Mouse (Mus musculus) CH12.LX (cell line): Measurements from ENCODE around the gene Tmc7. TPM values are rescaled to one million over a fixed set of nuclear protein-coding genes. Genes with fewer than 3 reads are reported as not detected.
A peak's percentile ranks its signal among the peaks of the same experiment; 100 is the strongest.

ENCODE experiments used
- DNase-seq: peaks from one replicate; pipeline ENCODE4 v3.0.0-alpha.2; 2013; ENCODE audit errors: extremely low read depth
- H3K27ac ChIP-seq: 2 replicates; pipeline ENCODE4 v1.5.1; 2012; ENCODE audit warnings: low read depth, mild to moderate bottlenecking, control low read depth, moderate library complexity; ENCODE audit not compliant: insufficient read depth
- H3K27me3 ChIP-seq: replicated peaks from 2 replicates; pipeline ENCODE3; 2012; ENCODE audit warnings: inconsistent platforms
- H3K36me3 ChIP-seq, 2 experiments: replicated peaks in 1 of 2; 2 replicates each; pipeline versions ENCODE3 to v1.6.1; 2012; ENCODE audit warnings: inconsistent platforms in 1 of 2, low read length in 1 of 2, mild to moderate bottlenecking in 1 of 2, mixed read lengths in 1 of 2, moderate library complexity in 1 of 2; ENCODE audit not compliant: control insufficient read depth in 1 of 2, insufficient read depth in 1 of 2
- H3K4me1 ChIP-seq, 2 experiments: 2 replicates each; pipeline ENCODE4 v1.6.1; 2012; ENCODE audit warnings: inconsistent platforms in 1 of 2, moderate library complexity in 1 of 2; ENCODE audit not compliant: insufficient read depth in 2 of 2, control insufficient read depth in 1 of 2
- H3K4me2 ChIP-seq: 2 replicates; pipeline ENCODE4 v1.6.1; 2012; ENCODE audit warnings: low read depth, mild to moderate bottlenecking, control low read depth; ENCODE audit not compliant: poor library complexity, insufficient read depth, severe bottlenecking
- H3K4me3 ChIP-seq, 3 experiments: fragments of 150-350 bp in 1 of 3; sonication (generic) in 1 of 3; replicated peaks in 1 of 3; 2 replicates each; pipeline versions ENCODE3 to v1.5.1; 2011 to 2012; ENCODE audit warnings: low read depth in 2 of 3, low read length in 2 of 3, mild to moderate bottlenecking in 2 of 3, moderate library complexity in 2 of 3, control low read depth in 1 of 3, improper control_type of control experiment in 1 of 3, inconsistent platforms in 1 of 3, mixed read lengths in 1 of 3; ENCODE audit not compliant: poor library complexity in 1 of 3
- H3K79me2 ChIP-seq: replicated peaks from 2 replicates; pipeline ENCODE4 v1.6.1; 2012; ENCODE audit warnings: mild to moderate bottlenecking, moderate library complexity; ENCODE audit not compliant: control insufficient read depth, poor library complexity, insufficient read depth, severe bottlenecking; ENCODE audit errors: extremely low read depth
- H3K9ac ChIP-seq: 2 replicates; pipeline ENCODE4 v1.6.1; 2012; ENCODE audit warnings: low read depth, mild to moderate bottlenecking, control low read depth, moderate library complexity; ENCODE audit not compliant: insufficient read depth
- H3K9me3 ChIP-seq: replicated peaks from 2 replicates; pipeline ENCODE3; 2012; ENCODE audit warnings: low read length, inconsistent platforms, mixed read lengths
- CTCF ChIP-seq, 2 experiments: IDR thresholded peaks in 1 of 2; conservative IDR thresholded peaks in 1 of 2; 2 replicates each; pipeline ENCODE4 v1.5.1; 2011 to 2012; ENCODE audit warnings: low read depth in 2 of 2, low read length in 2 of 2, improper control_type of control experiment in 1 of 2, inconsistent platforms in 1 of 2, mild to moderate bottlenecking in 1 of 2, moderate library complexity in 1 of 2
- ELF1 ChIP-seq: IDR thresholded peaks from 2 replicates; pipeline ENCODE4 v1.6.1; 2014; ENCODE audit warnings: low read depth, mild to moderate bottlenecking, inconsistent platforms, low read length, improper control_type of control experiment
- HCFC1 ChIP-seq: IDR thresholded peaks from 2 replicates; pipeline ENCODE4 v1.6.1; 2012; ENCODE audit warnings: low read depth, mild to moderate bottlenecking, inconsistent platforms, low read length, improper control_type of control experiment
- MAFK ChIP-seq: IDR thresholded peaks from 2 replicates; pipeline ENCODE4 v1.6.1; 2011; ENCODE audit warnings: low read length, improper control_type of control experiment; ENCODE audit not compliant: insufficient replicate concordance
- SMC3 ChIP-seq: IDR thresholded peaks from 2 replicates; pipeline ENCODE4 v1.6.1; 2011; ENCODE audit warnings: low read depth, low read length, improper control_type of control experiment
- UBTF ChIP-seq: IDR thresholded peaks from 2 replicates; pipeline ENCODE4 v1.6.1; 2012; ENCODE audit warnings: low read depth, mild to moderate bottlenecking, inconsistent platforms, low read length, improper control_type of control experiment, moderate library complexity
- USF1 ChIP-seq: IDR thresholded peaks from 2 replicates; pipeline ENCODE4 v1.6.1; 2014; ENCODE audit warnings: low read depth, mild to moderate bottlenecking, inconsistent platforms, low read length, improper control_type of control experiment
- ZC3H11A ChIP-seq: IDR thresholded peaks from 2 replicates; pipeline ENCODE4 v1.6.1; 2012; ENCODE audit warnings: low read depth, mild to moderate bottlenecking, inconsistent platforms, low read length, improper control_type of control experiment
- dilution Hi-C: fragments of 300-500 bp; cut with MboI; formaldehyde crosslinking; loops from 2 replicates; pipeline ENCODE4 v1.14.3; 2020; ENCODE audit warnings: low sequenced_read_pairs; ENCODE audit not compliant: extremely low pct_unique_long_range_greater_than_20kb, extremely low pct_ligation_motif_present
- in situ Hi-C: fragments of 300-500 bp; cut with MboI; formaldehyde crosslinking; loops from 3 replicates; pipeline ENCODE4 v1.14.3; 2019; ENCODE audit warnings: low sequenced_read_pairs, low pct_ligation_motif_present, low pct_unique_long_range_greater_than_20kb, mixed read lengths
- polyA plus RNA-seq: library from polyadenylated mRNA; unstranded; fragments of >175 nt; gene quantifications from 2 replicates; pipeline ENCODE4 v1.2.1, GENCODE M21; 2012; ENCODE audit warnings: low read depth; ENCODE audit not compliant: insufficient read length
- total RNA-seq, 2 experiments: library from RNA; depleted of rRNA; stranded (reverse); fragments of 300-350 nt in 1 of 2; fragments of >200 nt in 1 of 2; gene quantifications; 2 replicates each; pipeline ENCODE4 v1.2.3; 2012 to 2014

Tmc7 gene
- total and polyA plus RNA-seq, 3 experiments = 0.13 TPM; not detected in 2

DNA sequence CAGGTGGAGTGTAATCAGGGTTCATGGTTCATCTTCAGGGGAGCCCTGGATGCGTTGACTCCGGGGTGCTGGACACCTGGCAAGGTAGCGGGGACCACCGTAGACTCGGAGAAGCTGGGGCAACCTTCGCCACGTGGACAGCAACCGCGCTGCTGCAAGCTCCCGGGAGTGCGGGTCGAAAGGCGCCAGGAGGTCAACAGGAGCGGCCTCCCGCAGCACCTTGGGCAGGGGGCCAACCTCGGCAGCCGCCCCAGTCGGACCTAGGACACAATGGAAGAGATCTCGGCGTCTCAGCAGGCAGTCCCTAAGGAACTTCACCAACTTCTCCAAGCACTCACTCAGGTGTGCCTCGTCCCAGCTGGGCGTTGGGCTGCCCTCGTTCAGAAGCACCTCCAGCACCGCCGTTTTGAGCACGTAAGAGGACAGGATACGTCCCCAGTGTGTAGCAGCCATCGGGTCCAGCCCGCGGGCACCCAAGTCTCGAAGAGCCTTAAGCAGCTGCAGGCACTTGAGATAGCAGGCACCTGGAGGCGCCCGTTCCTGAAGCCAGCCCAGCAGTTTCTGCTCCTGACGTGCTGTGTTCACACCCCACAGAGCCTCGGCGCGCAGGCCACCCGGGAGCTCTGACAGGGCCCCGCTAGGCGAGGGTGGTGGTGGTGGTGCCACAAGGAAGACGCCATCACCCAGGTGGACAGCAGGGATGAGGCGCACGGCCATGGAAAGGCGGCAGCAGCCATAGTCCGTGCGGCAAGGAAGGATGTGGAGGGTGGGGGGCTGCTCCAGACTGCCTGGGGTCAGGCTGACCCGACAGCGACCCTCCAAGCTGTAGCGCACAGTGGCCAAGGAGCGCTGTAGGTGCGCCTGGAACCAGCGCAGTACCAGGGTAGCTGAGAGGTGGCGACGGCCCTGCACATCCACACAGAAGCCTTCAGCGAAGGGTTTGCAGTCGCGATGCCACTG is 94.5 kb downstream of the Tmc7 start:
- no peaks in the 10 kb centered on the region for H3K27me3 ChIP-seq
- TF ChIP-seq HCFC1 = no peak
- no peak overlapping the region for H3K9ac ChIP-seq
- no peaks in the 10 kb centered on the region for H3K36me3 ChIP-seq
- DNase-seq = no peak
- dilution Hi-C loops (no loop called here), in situ Hi-C loops (no loop called here)
- peaks cover 4% of the 10 kb centered on the region for H3K9me3 ChIP-seq
- H3K27ac ChIP-seq = no peak overlapping the region
- no peaks in the 10 kb centered on the region for H3K4me1 ChIP-seq
- no peak overlapping the region for H3K4me2 ChIP-seq
- no peaks in the 10 kb centered on the region for H3K79me2 ChIP-seq
- no peak overlapping the region for H3K4me3 ChIP-seq

DNA sequence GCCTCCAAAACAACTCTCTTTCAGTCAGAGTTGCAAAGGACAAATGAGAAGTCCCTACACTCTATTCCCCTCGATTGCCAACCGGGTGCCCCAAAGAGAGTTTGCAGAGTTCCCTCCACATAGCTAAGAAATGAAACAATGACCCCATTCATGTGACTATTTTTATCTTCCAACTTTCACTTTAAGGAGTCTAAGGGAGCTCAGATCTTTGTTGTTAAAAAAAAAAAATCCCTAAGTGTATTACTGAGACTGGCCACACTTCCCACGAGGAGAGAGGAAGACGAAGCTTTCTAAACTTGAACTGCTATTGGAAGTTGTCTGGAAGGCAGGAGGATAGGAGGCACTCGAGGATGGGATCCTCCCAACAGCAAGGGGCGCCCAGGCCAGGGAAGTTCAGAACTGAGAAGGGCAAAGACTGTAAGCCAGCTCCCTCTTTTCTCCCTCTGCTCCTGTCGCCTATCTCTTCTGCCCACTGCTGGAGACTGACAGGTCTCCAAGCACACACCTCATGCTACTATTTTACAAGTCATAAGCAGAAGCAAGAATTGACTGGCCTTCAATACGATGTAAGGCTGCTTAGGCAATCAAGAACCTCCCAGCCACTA is 96.4 kb downstream of the Tmc7 start:
- peak in 1 of 2 experiments; percentile 27; a peak in 2 of 4 replicates for TF ChIP-seq CTCF (conservative IDR thresholded peaks at IDR 0.05 in 1 of 2, IDR thresholded peaks at IDR 0.05 in 1 of 2; ENCODE audit: low read depth in 2 of 2, low read length in 2 of 2)
- TF ChIP-seq ELF1 = no peak
- TF ChIP-seq SMC3 = 0 out of 2 replicates have a peak, but pooled peaks have one; percentile 19

DNA sequence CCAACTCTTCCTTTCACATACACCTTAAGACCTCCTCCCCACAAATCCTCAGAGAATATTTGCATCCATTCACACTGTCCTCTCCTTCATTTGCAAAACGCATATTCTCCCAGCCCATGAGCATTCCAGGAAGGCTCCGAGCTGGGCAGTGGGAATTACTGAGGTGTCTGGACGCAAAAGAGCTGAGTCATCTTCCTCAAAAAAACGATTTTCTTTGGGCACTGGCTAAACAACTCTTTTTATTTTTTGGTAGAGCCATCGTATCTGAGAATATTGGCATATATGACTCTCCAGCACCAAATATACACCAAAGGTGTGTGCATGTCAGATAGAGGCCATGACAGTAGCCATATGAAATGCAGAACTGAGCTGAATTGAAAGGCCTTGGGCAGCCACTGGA is 97.6 kb downstream of the Tmc7 start:
- no peak for TF ChIP-seq ZC3H11A
- no peak for TF ChIP-seq USF1
- no peak for TF ChIP-seq UBTF
- peak; percentile 34; the same call in 1 of the 2 replicates for TF ChIP-seq MAFK
- H3K27me3 ChIP-seq = no peaks in the 10 kb centered on the region
- dilution Hi-C loops = no loop called here

More for the DNA sequence above, 96.4 kb downstream of the Tmc7 start:
- peak overlapping the region; percentile 37; the same call in 1 of the 2 replicates for H3K4me2 ChIP-seq
- dilution Hi-C loops = no loop called here
- H3K27ac ChIP-seq = no peak overlapping the region
- no peaks in the 10 kb centered on the region for H3K79me2 ChIP-seq
- H3K9ac ChIP-seq = no peak overlapping the region
- H3K9me3 ChIP-seq = peaks cover 4% of the 10 kb centered on the region
- no peaks in the 10 kb centered on the region for H3K27me3 ChIP-seq
- in situ Hi-C loops = no loop called here
- H3K4me3 ChIP-seq = no peak overlapping the region
- no peaks in the 10 kb centered on the region for H3K36me3 ChIP-seq
- peaks cover 3 to 8% of the 10 kb centered on the region in 2 experiments; a peak in 3 of 4 replicates for H3K4me1 ChIP-seq
- DNase-seq = no peak

More for the DNA sequence above, 97.6 kb downstream of the Tmc7 start:
- peaks cover 4% of the 10 kb centered on the region for H3K9me3 ChIP-seq
- in situ Hi-C loops = no loop called here
- no peak overlapping the region for H3K4me2 ChIP-seq
- no peaks in the 10 kb centered on the region for H3K36me3 ChIP-seq
- H3K27ac ChIP-seq = no peak overlapping the region
- H3K4me1 ChIP-seq = peaks cover 14 to 21% of the 10 kb centered on the region in 2 experiments
- no peaks in the 10 kb centered on the region for H3K79me2 ChIP-seq
- no peak overlapping the region for H3K4me3 ChIP-seq
- H3K9ac ChIP-seq = no peak overlapping the region
- DNase-seq = no peak

Other genes with a start within 250 kb of the Tmc7 start
- gene Syt17, start 136.5 kb downstream of the Tmc7 start, total RNA-seq (2012; rRNA removed) = not detected in 2 replicates
- not detected in 2 replicates for gene Syt17, start 136.5 kb downstream of the Tmc7 start, total RNA-seq (2014; rRNA removed)
- gene Syt17, start 136.5 kb downstream of the Tmc7 start, polyA plus RNA-seq = not detected in 2 replicates
- not detected in 2 replicates for gene Itpripl2, start 92.8 kb downstream of the Tmc7 start, total RNA-seq (2012; rRNA removed)
- not detected in 2 replicates for gene Itpripl2, start 92.8 kb downstream of the Tmc7 start, total RNA-seq (2014; rRNA removed)
- gene Itpripl2, start 92.8 kb downstream of the Tmc7 start, polyA plus RNA-seq = not detected in 2 replicates
- gene Coq7, start 51.4 kb downstream of the Tmc7 start, total RNA-seq (2012; rRNA removed) = 43.6 and 54.2 TPM in 2 replicates
- gene Coq7, start 51.4 kb downstream of the Tmc7 start, total RNA-seq (2014; rRNA removed) = 38.8 and 42.1 TPM in 2 replicates
- gene Coq7, start 51.4 kb downstream of the Tmc7 start, polyA plus RNA-seq = 50.4 and 53.7 TPM in 2 replicates
- not detected in 2 replicates for gene Tmc5, start 12.6 kb upstream of the Tmc7 start, total RNA-seq (2012; rRNA removed)
- gene Tmc5, start 12.6 kb upstream of the Tmc7 start, total RNA-seq (2014; rRNA removed) = not detected in 2 replicates
- gene Tmc5, start 12.6 kb upstream of the Tmc7 start, polyA plus RNA-seq = 0.08 TPM in 1 of 2 replicates, not detected in the other
- 109 and 116 TPM in 2 replicates for gene Gde1, start 121.0 kb upstream of the Tmc7 start, total RNA-seq (2012; rRNA removed)
- 206 and 211 TPM in 2 replicates for gene Gde1, start 121.0 kb upstream of the Tmc7 start, total RNA-seq (2014; rRNA removed)
- 90.6 and 113 TPM in 2 replicates for gene Gde1, start 121.0 kb upstream of the Tmc7 start, polyA plus RNA-seq
- 13.4 and 16.9 TPM in 2 replicates for gene Ccp110, start 127.8 kb upstream of the Tmc7 start, total RNA-seq (2012; rRNA removed)
- 10.6 and 11.9 TPM in 2 replicates for gene Ccp110, start 127.8 kb upstream of the Tmc7 start, total RNA-seq (2014; rRNA removed)
- 14.6 and 16.3 TPM in 2 replicates for gene Ccp110, start 127.8 kb upstream of the Tmc7 start, polyA plus RNA-seq
- gene Vps35l, start 155.5 kb upstream of the Tmc7 start, total RNA-seq (2012; rRNA removed) = 39.0 and 43.9 TPM in 2 replicates
- 45.8 and 54.7 TPM in 2 replicates for gene Vps35l, start 155.5 kb upstream of the Tmc7 start, total RNA-seq (2014; rRNA removed)
- gene Vps35l, start 155.5 kb upstream of the Tmc7 start, polyA plus RNA-seq = 46.0 and 57.7 TPM in 2 replicates